Mouse (Mus musculus) urinary bladder, adult 18-20 months (tissue): ENCODE results near the gene Glb1.
"Not testable (repeated sequence)": the region's sequence is repeated elsewhere in the genome, so short reads cannot be mapped to it uniquely, and the experiment has no call there.

Experiments
- DNase-seq, 2 experiments: peaks; one replicate each; pipeline ENCODE4 v3.0.0; 2022; ENCODE audit warnings: low spot score in 2 of 2, mixed read lengths in 2 of 2

The Glb1 gene

DNA sequence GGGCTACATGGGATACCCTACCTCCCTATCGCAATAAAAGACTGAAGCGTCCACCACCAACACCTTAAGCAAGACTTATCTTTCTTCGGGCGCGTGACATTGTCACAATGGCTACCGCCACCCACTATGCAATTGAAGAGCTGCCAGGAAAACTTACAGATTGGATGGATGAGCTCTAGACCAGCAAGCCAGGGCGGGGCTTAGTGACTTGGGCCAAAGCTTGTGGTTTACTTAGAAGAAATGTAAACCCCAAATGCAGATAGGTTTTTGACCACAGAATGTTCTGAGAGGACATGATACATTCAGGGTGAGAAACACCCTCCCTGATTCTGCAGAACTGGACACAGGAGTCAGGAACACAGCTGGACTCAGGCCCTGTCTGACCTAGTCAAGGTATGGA, 100.2 kb downstream of the Glb1 start:
- no peak for DNase-seq

GRCm38 (mm10) chr9:114501913-114502312, 101.0 kb downstream of the Glb1 start:
- DNase-seq: no peak

DNA sequence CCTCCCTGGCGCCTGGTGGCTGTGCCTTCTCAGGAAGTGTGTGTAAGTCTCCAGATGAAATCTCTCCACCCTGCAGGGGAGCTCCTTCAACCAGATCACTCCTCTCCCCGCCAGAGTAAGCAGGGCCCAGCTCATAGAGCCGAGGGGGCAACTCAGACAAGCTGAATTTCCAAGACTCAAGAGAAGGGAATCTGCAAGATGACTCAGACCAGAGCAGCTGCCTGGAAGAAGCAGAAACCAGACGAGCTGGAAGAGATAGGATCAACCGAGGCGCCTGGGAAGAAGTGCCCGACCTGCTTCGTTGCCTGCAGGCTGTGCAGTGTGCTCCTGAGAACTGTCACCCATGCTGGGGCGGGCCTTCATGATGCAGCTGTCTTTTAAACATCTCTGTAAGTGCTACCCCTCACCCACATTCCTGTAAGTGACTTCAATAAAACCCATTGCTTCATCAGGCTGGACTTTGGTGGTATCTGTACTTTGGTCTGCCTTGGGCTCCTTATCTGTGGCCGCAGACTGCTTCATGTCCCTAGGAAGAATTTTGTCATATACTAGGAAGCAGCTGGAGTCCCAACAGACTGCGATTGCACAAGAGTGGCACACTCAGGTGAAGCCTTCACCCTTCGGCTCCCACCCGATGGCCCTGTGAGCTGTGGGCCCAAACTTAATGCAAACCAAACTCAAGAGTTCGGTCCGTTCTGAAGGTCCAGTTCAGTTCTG, 102.0 kb downstream of the Glb1 start:
- DNase-seq: peak; percentile 42 to 72

DNA sequence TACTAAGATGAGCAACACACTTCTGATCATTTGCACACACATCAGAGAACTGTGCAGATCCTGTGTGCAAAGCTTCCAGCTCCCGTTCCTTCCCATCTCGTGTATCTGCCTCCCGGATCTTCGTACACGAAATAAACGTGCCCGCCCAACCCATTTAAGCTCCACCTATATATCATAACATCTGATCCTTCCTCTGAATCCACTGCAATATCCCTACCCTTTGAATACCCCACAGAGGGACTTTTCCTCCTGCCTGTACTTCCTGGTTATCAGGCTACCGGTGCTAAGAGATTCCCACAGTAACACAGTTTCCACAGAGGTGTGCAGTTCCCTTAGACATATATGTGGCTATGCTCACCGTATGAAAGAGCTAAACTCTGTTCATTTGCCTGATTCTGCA, 103.9 kb downstream of the Glb1 start, which contains the start of gene Ccr4:
Gene Ccr4, minus strand, starts transcription at position 101 of the 400 bp plus-strand sequence.
- DNase-seq: no peak

GRCm38 (mm10) chr9:114506564-114506963, 105.7 kb downstream of the Glb1 start:
- no peak for DNase-seq

GRCm38 (mm10) chr9:114507421-114507820, 106.5 kb downstream of the Glb1 start:
- no peak for DNase-seq

DNA sequence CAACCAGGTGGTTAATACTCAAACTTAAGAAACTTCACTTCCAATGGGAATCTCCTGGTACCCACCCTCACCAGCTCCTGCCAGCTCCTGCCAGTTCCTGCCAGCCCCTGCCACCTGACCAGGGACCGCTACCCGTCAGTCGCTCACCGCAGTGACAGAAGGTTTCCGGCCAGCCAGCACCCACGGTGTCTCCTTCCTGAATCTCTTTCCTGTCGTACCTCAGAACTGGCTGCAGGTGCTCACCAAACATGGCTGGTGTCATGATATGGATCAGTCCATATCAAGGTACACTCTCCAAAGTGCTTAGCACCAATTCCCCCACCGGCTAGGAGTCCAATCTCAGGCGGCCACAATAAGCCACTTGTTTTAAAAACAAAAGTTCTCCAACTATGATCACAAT, 108.9 kb downstream of the Glb1 start:
- no peak for DNase-seq

- DNase-seq: no peak
Observed at GRCm38 (mm10) chr9:114512831-114513230, 112.0 kb downstream of the Glb1 start.

- DNase-seq: no peak
Observed at GRCm38 (mm10) chr9:114515364-114515763, 114.5 kb downstream of the Glb1 start, which contains the start of gene C130032M10Rik. TSS of gene C130032M10Rik (plus strand) at chr9:114515697.

- DNase-seq: no peak
Observed at GRCm38 (mm10) chr9:114517924-114518497, 117.1 kb downstream of the Glb1 start.

DNA sequence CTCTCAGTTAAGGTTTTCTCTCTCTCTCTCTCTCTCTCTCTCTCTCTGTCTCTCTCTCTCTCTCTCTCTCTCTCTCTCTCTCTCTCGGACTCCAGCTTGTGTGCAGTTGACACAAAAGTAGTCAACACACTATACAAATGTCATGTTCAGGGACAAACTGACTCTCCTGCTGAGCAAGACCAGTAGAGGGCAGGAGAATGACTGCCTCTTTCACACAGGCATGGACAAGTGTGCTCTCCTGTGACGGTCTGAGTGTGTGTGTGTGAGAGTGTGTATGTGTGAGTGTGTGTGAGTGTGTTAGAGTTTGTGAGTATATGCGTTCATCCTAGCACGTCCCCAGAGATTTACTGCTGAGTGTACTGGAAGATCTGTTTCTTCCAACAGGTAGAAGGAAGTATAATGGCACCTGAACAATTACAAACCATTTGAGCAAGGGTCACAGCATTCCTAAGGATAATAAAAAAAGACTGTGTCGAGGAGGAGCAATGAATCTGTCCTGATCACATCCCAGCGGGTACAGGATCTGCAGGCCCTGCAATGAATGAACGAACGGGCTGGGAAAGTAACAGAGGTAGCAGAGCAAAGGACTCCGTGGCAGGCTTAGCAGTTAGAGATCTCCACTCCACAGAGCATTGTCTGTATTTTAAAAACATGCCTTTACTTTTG, 118.1 kb downstream of the Glb1 start:
- no peak for DNase-seq

DNA sequence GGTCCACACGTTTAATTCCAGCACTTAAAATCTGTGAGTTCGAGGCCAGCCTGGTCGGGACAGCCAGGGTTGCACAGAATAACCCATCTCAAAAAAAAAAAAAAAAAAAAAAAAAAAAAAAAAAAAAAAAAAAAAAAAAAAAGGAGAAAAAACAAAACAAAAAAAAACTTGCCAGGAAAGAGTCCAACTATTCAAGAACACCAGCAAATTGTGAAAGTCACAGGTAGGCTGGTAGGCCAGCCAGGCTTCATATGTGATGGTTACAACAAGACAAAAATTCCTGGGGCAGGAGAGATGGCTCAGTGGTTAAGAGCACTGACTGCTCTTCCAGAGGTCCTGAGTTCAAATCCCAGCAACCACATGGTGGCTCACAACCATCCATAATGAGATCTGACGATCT, 119.7 kb downstream of the Glb1 start:
- not testable (repeated sequence) for DNase-seq

- DNase-seq: no peak
Observed at GRCm38 (mm10) chr9:114522041-114522440, 121.2 kb downstream of the Glb1 start.

GRCm38 (mm10) chr9:114522501-114522900, 121.6 kb downstream of the Glb1 start:
- no peak for DNase-seq
